Mouse (Mus musculus) cerebellum, adult 2 months (tissue): ENCODE results near the gene Prr3.

Experiments used
- CTCF ChIP-seq: fragments of 200-500 bp; IDR thresholded peaks from 2 replicates; pipeline ENCODE4 v1.5.1; 2011; ENCODE audit warnings: low read depth, mild to moderate bottlenecking, control low read depth, low read length, moderate library complexity, borderline replicate concordance; ENCODE audit not compliant: insufficient read depth
- POLR2A ChIP-seq: fragments of 200-500 bp; IDR thresholded peaks from 2 replicates; pipeline ENCODE4 v1.6.1; 2011; ENCODE audit warnings: low read length, control low read depth, borderline replicate concordance; ENCODE audit not compliant: insufficient read depth

GRCm38 (mm10) chr17:36001966-36002365 is 21.9 kb upstream of the Prr3 start:
- TF ChIP-seq CTCF, result no peak
- TF ChIP-seq POLR2A, result no peak
